In genomic region chr11:19596336-19596735, GRCm38 (mm10) we compare ENCODE assay signal across 12 mouse cellular contexts.
"Had no signal": no experiment of that assay in that cellular context is flagged by ENCODE, and none has a peak within 500 bp of the region (broad histone marks: within the 10 kb centered on the region; RNA-seq: fewer than 3 reads in every experiment).

No protein-coding gene starts in this region.

- DNase-seq: retina, postnatal 1 day; right cerebral cortex, adult 18-20 months; right cerebral cortex, postnatal 14 days; right cerebral cortex, postnatal 25 days; right cerebral cortex, postnatal 4 days; spleen, adult 18-20 months; thymus, adult 18-20 months; thymus, adult 2 months; thymus, postnatal 14 days; thymus, postnatal 25 days; thymus, postnatal 36 days; thymus, postnatal 4 days had no signal
